Mouse (Mus musculus) liver (tissue): ENCODE results near the gene Dnajb12.
A peak's percentile ranks its signal among the peaks of the same experiment; 100 is the strongest.

Source experiments
- DNase-seq: peaks from one replicate; pipeline ENCODE4 v3.0.0-alpha.2; 2020; ENCODE audit warnings: mixed read lengths

The Dnajb12 gene

GRCm38 (mm10) chr10:59898180-59898778 is 18.9 kb downstream of the Dnajb12 start:
- DNase-seq = no peak

- DNase-seq = peak; percentile 71
These were observed 19.6 kb downstream of the Dnajb12 start for GRCm38 (mm10) chr10:59898935-59899334.

GRCm38 (mm10) chr10:59899341-59900173 is 20.2 kb downstream of the Dnajb12 start:
- peak; percentile 95 for DNase-seq

GRCm38 (mm10) chr10:59900174-59900435 is 20.7 kb downstream of the Dnajb12 start:
- DNase-seq = no peak

- no peak for DNase-seq
These were observed 21.6 kb downstream of the Dnajb12 start for GRCm38 (mm10) chr10:59900939-59901338.

- no peak for DNase-seq
These were observed 22.1 kb downstream of the Dnajb12 start for GRCm38 (mm10) chr10:59901463-59901862.

GRCm38 (mm10) chr10:59901986-59902605 is 22.7 kb downstream of the Dnajb12 start:
- DNase-seq = no peak

GRCm38 (mm10) chr10:59902606-59902990 is 23.2 kb downstream of the Dnajb12 start:
- DNase-seq = no peak

- no peak for DNase-seq
These were observed 23.8 kb downstream of the Dnajb12 start for GRCm38 (mm10) chr10:59903170-59903569.

GRCm38 (mm10) chr10:59907080-59907609 is 27.8 kb downstream of the Dnajb12 start:
- no peak for DNase-seq

GRCm38 (mm10) chr10:59907695-59908299 is 28.4 kb downstream of the Dnajb12 start:
- peak; percentile 46 for DNase-seq

GRCm38 (mm10) chr10:59908776-59909315 is 29.5 kb downstream of the Dnajb12 start:
- no peak for DNase-seq

GRCm38 (mm10) chr10:59909357-59909847 is 30.0 kb downstream of the Dnajb12 start:
- DNase-seq = peak; percentile 47

GRCm38 (mm10) chr10:59911091-59911490 is 31.7 kb downstream of the Dnajb12 start:
- no peak for DNase-seq

- DNase-seq = no peak
These were observed 32.3 kb downstream of the Dnajb12 start for GRCm38 (mm10) chr10:59911561-59912198.

- no peak for DNase-seq
These were observed 36.0 kb downstream of the Dnajb12 start for GRCm38 (mm10) chr10:59915196-59915962.

- no peak for DNase-seq
These were observed 36.8 kb downstream of the Dnajb12 start for GRCm38 (mm10) chr10:59916159-59916558.

GRCm38 (mm10) chr10:59916649-59917048 is 37.3 kb downstream of the Dnajb12 start:
- peak; percentile 70 for DNase-seq

- no peak for DNase-seq
These were observed 38.8 kb downstream of the Dnajb12 start for GRCm38 (mm10) chr10:59918111-59918510.

GRCm38 (mm10) chr10:59919494-59920181 is 40.3 kb downstream of the Dnajb12 start:
- DNase-seq = no peak

- no peak for DNase-seq
These were observed 41.1 kb downstream of the Dnajb12 start for GRCm38 (mm10) chr10:59920485-59920809.
